Mouse (Mus musculus): ENCODE results near the gene Fdxacb1. TPM values are rescaled to one million over a fixed set of nuclear protein-coding genes. Genes with fewer than 3 reads are reported as not detected.
A peak's percentile ranks its signal among the peaks of the same experiment; 100 is the strongest.

Gene Fdxacb1
- polyA plus RNA-seq, 1 experiment from 2014 or later, result 10.9 TPM

DNA sequence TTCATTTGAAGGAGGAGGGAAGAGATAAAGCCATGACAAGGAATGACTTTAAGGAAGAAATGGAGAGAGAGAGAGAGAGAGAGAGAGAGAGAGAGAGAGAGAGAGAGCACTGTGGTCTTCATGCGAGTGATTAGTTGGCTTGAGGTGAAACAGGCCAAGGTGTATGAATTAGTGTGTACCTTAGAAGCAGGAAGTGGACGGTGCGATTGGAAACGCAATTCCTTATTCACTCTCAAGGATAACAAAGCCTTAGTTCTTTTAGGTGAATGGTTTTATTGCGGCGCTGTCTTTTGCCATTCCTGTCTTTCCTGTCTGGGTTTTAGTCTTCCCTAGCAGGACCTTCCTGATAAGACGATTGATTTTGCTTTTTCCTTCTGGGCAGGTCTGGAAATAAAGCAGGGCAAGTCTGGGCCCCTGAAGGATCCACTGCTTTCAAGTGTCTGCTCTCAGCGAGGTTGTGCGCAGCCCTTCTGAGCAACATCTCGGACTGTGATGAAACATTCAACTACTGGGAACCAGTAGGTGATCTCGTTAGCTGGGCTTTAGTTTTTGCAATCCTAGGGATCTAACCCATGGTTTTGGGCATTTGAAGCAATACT is 8.2 kb downstream of the Fdxacb1 start:
- H3K36me3 ChIP-seq (ENCODE audit: poor library complexity, severe bottlenecking), result peaks cover 36% of the 10 kb centered on the region
- H3K9ac ChIP-seq, result peak overlapping the region; percentile 92
- no peak for ATAC-seq
- 72% methylated on average over 11 of the region's 11 CpGs for WGBS
- H3K27ac ChIP-seq, result no peak overlapping the region
- H3K4me2 ChIP-seq, result peak overlapping the region; percentile 86
- H3K4me3 ChIP-seq, result peak overlapping the region; percentile 97
- no peaks in the 10 kb centered on the region for H3K27me3 ChIP-seq
- H3K9me3 ChIP-seq (replicated peaks), result no peaks in the 10 kb centered on the region
- H3K4me1 ChIP-seq, result peaks cover 24% of the 10 kb centered on the region

DNA sequence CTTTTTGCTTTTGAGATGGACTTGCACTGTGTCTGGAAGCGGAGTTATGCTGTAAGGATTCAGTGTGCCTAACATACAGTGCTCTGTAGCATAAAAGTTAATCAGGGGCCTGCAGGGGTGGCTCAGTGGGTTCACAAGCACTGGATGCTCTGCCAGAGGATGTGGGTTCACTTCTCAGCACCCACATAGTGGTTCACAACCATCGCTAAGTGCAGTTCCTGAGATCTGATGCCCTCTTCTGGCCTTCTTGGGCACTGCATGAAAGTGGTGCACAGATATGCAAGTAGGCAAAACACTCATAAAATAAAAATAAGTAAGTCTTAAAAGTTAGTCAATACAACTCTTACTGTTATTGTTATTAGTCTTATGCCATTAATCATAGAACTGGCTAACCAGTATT is 14.1 kb downstream of the Fdxacb1 start:
- ATAC-seq, result no peak
- no peak overlapping the region for H3K4me2 ChIP-seq
- no peak overlapping the region for H3K4me3 ChIP-seq
- H3K27me3 ChIP-seq, result no peaks in the 10 kb centered on the region
- 73% methylated on average over 2 of the region's 2 CpGs for WGBS
- H3K9ac ChIP-seq, result no peak overlapping the region
- H3K4me1 ChIP-seq, result no peaks in the 10 kb centered on the region
- no peaks in the 10 kb centered on the region for H3K9me3 ChIP-seq (replicated peaks)
- H3K27ac ChIP-seq, result no peak overlapping the region
- H3K36me3 ChIP-seq (ENCODE audit: poor library complexity, severe bottlenecking), result peaks cover 84% of the 10 kb centered on the region

DNA sequence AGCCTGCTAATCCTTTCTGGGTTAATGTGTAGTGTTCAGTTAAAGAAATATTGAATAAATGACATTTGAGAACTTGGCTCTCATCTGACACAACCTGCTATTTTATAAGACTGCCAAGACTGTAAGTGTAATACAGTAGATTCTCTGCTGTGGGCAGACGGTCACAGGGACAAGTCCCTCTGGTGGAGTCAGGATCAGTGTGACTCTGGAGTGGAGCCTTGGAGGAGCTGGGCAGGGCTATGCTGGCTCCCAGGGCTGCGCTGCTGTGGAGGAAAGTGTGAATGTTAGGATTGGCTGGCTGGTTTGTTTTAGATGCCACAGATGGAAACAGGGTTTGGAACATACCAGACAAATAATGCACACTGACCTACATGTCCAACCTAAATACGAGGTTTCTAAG is 27.2 kb downstream of the Fdxacb1 start:
- peaks cover 62% of the 10 kb centered on the region for H3K36me3 ChIP-seq (ENCODE audit: poor library complexity, severe bottlenecking)
- no peak overlapping the region for H3K27ac ChIP-seq
- no peak for ATAC-seq
- H3K27me3 ChIP-seq, result no peaks in the 10 kb centered on the region
- H3K9me3 ChIP-seq (replicated peaks), result no peaks in the 10 kb centered on the region
- WGBS, result 93% methylated on average over 3 of the region's 3 CpGs
- H3K4me1 ChIP-seq, result no peaks in the 10 kb centered on the region
- H3K4me3 ChIP-seq, result no peak overlapping the region
- H3K4me2 ChIP-seq, result no peak overlapping the region
- no peak overlapping the region for H3K9ac ChIP-seq

DNA sequence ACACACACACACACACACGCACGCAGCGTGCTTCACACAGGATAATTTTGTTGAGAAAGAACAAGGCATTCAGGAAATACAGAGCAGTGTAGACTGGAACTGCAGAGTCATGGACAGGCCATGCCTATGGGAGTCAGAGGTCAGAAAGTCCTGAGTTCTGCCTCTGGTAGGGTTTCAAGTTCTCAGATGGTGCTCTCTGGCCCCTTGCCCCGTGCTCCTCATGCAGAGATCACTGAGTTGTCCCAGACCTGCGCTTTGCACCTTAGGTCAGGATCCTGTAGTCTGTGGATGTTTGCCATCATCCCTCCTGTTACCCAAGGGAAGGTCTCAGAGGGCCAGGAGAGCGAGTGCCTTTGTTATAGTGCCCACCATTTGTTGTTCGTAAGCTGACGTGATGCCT is 28.7 kb downstream of the Fdxacb1 start:
- no peak for ATAC-seq
- H3K9ac ChIP-seq, result no peak overlapping the region
- no peak overlapping the region for H3K4me3 ChIP-seq
- H3K4me2 ChIP-seq, result no peak overlapping the region
- 91% methylated on average over 8 of the region's 8 CpGs for WGBS
- H3K27me3 ChIP-seq, result no peaks in the 10 kb centered on the region
- no peaks in the 10 kb centered on the region for H3K4me1 ChIP-seq
- H3K9me3 ChIP-seq (replicated peaks), result no peaks in the 10 kb centered on the region
- peaks cover 63% of the 10 kb centered on the region for H3K36me3 ChIP-seq (ENCODE audit: poor library complexity, severe bottlenecking)
- no peak overlapping the region for H3K27ac ChIP-seq

DNA sequence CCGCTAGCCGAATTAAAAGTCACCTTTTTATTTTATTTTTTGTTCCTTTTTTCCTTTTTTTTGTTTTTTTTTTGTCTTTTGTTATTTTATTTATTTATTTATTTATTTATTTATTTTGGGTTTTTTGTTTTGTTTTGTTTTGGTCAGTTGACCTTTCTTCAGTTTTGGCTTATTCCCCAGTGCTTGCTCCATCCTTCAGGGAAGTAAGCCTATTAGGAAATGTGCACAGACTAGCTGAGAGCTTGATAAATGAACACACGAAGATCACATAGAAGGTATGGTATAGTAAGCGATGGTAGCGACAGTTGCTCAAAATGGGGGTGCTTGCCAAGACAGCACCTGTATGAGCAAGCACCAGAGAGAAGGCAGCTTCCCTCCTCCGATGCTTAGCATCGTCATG is 29.6 kb downstream of the Fdxacb1 start:
- Histone ChIP-seq H3K4me2 (no peak overlapping the region), H3K4me3 (no peak overlapping the region), H3K27me3 (no peaks in the 10 kb centered on the region), H3K4me1 (no peaks in the 10 kb centered on the region), H3K9ac (no peak overlapping the region), H3K36me3 (ENCODE audit: poor library complexity, severe bottlenecking) (peaks cover 62% of the 10 kb centered on the region), H3K27ac (no peak overlapping the region), H3K9me3 (replicated peaks) (no peaks in the 10 kb centered on the region)
- WGBS, result 96% methylated on average over 7 of the region's 7 CpGs
- no peak for ATAC-seq

DNA sequence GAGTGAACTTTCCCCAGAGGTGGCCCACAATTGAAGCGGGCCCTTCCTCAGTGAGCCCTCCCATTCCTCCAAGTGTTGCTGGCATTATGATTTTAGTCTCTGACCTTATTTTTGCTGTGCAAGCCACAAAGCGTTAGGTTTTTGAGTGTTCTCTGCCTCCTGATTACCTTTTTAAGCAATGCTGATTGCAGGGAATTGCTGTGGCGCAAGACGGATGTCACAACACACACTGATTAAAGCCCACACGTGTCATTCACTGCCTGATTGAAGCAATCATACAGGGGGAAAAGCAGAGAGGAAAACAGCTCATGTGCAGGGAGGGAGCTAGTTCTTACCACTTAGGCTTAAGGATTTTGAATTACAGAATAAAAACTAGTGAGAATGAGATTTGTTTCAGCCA is 30.3 kb downstream of the Fdxacb1 start:
- no peaks in the 10 kb centered on the region for H3K4me1 ChIP-seq
- no peaks in the 10 kb centered on the region for H3K9me3 ChIP-seq (replicated peaks)
- peaks cover 66% of the 10 kb centered on the region for H3K36me3 ChIP-seq (ENCODE audit: poor library complexity, severe bottlenecking)
- H3K9ac ChIP-seq, result no peak overlapping the region
- no peak overlapping the region for H3K4me2 ChIP-seq
- H3K4me3 ChIP-seq, result no peak overlapping the region
- WGBS, result 73% methylated on average over 5 of the region's 5 CpGs
- H3K27me3 ChIP-seq, result no peaks in the 10 kb centered on the region
- no peak for ATAC-seq
- H3K27ac ChIP-seq, result no peak overlapping the region

DNA sequence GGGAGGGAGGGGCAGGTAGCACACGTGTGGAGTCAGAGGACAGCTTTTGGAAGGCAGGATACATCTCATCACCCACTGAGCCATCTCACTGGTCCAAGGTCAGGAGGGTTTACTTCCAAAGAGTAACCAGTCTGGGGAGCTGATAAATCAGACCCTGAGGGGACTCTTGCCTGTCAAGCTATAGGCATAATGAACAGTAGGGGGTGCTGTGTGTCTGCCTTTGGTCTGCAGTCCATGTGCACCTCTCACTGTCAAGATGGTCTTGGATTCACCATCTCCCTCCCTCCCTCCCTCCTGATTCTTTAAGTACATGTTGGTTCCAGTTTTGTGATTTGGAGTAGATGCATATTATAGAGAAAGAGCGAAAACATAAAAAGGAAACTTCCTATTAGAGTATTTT is 32.9 kb downstream of the Fdxacb1 start:
- Histone ChIP-seq H3K4me3 (no peak overlapping the region), H3K4me2 (no peak overlapping the region), H3K4me1 (no peaks in the 10 kb centered on the region), H3K36me3 (ENCODE audit: poor library complexity, severe bottlenecking) (peaks cover 71% of the 10 kb centered on the region), H3K27me3 (no peaks in the 10 kb centered on the region), H3K27ac (no peak overlapping the region), H3K9ac (no peak overlapping the region), H3K9me3 (replicated peaks) (no peaks in the 10 kb centered on the region)
- 73% methylated on average over 2 of the region's 2 CpGs for WGBS
- peak; percentile 51; the same call in 1 of the 2 replicates for ATAC-seq

DNA sequence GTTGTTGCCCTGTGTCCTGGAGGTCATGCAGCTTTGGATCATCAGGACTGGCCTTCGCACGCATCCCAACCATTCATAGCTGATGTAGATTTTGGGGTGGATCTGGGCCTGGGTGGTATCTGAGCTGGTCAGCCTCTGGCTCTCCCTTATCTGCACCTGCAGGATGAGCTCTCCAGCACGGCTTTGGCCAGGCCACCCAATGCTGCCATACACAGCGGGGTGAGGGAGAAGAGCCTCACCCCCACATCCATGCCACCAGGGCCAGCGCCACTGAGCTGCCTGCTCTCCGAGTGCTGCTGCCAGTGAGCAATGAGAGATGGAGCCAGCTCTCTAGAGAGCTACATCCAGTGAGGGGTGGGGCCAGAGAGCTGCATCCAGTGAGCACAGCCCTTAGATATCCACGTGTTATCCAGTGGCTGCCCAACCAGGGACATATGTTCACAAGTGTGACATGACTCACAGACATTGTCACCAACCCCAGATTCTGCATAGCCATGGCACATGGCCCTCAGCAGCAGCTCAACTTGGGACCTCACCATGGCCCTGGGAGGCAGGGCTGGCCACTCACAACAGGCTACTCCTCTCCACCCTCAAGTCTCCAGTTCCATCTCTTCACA is 35.1 kb downstream of the Fdxacb1 start:
- Histone ChIP-seq H3K27ac (no peak overlapping the region), H3K9ac (no peak overlapping the region), H3K4me3 (no peak overlapping the region), H3K4me2 (no peak overlapping the region), H3K4me1 (no peaks in the 10 kb centered on the region), H3K36me3 (ENCODE audit: poor library complexity, severe bottlenecking) (peaks cover 78% of the 10 kb centered on the region), H3K9me3 (replicated peaks) (no peaks in the 10 kb centered on the region), H3K27me3 (no peaks in the 10 kb centered on the region)
- WGBS, result 91% methylated on average over 7 of the region's 7 CpGs
- no peak for ATAC-seq

DNA sequence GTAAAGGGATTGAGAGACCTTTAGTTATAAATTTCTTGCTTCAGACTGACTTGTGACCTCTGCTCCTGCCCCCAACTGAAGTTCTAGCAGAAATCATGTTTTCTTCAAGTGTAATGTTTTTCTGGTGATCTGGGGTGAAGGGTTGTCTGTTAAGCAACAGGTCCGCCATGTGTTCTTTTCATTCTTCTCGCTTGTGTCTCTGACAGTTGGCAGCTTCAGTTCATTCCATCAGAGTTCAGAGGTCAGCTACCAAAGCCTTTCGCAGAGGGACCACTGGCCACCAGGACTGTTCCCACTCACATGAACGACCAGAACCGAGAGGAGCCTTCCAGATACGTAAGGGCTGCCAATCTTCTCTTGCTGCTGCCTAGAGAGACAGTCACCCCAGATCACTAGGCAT is 40.4 kb downstream of the Fdxacb1 start:
- 86% methylated on average over 6 of the region's 6 CpGs for WGBS
- Histone ChIP-seq H3K9me3 (replicated peaks) (no peaks in the 10 kb centered on the region), H3K9ac (no peak overlapping the region), H3K4me3 (no peak overlapping the region), H3K4me1 (no peaks in the 10 kb centered on the region), H3K36me3 (ENCODE audit: poor library complexity, severe bottlenecking) (peaks cover 78% of the 10 kb centered on the region), H3K27me3 (no peaks in the 10 kb centered on the region), H3K4me2 (no peak overlapping the region), H3K27ac (no peak overlapping the region)
- no peak for ATAC-seq

DNA sequence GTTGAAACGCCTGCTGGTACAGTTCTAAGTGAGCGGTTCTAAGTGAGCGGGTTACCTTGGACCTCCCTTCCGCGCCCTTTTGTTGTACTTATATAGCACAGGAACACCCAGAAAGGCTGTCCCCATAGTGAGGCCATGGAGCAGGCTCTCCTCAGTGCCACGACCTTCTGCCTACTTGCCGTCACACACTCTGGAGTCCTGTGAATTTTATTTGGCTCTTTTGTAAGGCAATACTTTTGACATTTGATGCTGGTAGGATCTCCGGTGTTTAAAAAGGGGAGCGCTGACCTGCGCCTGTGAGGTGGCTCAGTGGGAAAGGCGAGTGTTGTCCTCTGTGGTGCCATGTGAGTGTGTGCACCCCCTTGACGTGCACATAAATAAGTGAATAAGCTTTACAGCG is 41.1 kb downstream of the Fdxacb1 start:
- H3K4me1 ChIP-seq, result no peaks in the 10 kb centered on the region
- peaks cover 78% of the 10 kb centered on the region for H3K36me3 ChIP-seq (ENCODE audit: poor library complexity, severe bottlenecking)
- 0 out of 2 replicates have a peak, but pooled peaks cover 2% of the 10 kb centered on the region for H3K9me3 ChIP-seq (replicated peaks)
- no peak overlapping the region for H3K4me3 ChIP-seq
- WGBS, result 91% methylated on average over 13 of the region's 13 CpGs
- H3K4me2 ChIP-seq, result no peak overlapping the region
- H3K9ac ChIP-seq, result no peak overlapping the region
- no peaks in the 10 kb centered on the region for H3K27me3 ChIP-seq
- no peak for ATAC-seq
- no peak overlapping the region for H3K27ac ChIP-seq

DNA sequence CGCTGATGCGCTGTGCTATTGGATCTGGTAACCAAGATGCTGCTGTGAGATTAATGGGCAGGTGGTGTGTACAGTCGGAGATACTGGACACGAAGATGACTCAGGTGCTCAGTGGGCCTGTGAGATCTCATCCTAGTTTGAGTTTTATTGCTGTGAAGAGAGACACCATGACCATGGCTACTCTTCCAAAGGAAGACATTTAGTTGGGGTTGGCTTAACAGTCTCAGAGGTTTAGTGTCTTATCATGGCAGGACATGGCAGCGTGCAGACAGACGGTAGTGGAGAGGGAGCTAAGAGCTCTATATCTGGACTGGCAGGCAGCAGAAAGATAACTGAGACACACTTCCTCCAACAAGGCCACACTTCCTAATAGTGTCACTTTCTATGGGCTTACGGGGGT is 43.2 kb downstream of the Fdxacb1 start:
- H3K9me3 ChIP-seq (replicated peaks), result 0 out of 2 replicates have a peak, but pooled peaks cover 3% of the 10 kb centered on the region
- no peak overlapping the region for H3K4me3 ChIP-seq
- peaks cover 72% of the 10 kb centered on the region for H3K36me3 ChIP-seq (ENCODE audit: poor library complexity, severe bottlenecking)
- H3K9ac ChIP-seq, result no peak overlapping the region
- H3K27ac ChIP-seq, result no peak overlapping the region
- no peak overlapping the region for H3K4me2 ChIP-seq
- whole genome bisulfite sequencing, result 96% methylated on average over 7 of the region's 7 CpGs
- no peaks in the 10 kb centered on the region for H3K4me1 ChIP-seq
- no peaks in the 10 kb centered on the region for H3K27me3 ChIP-seq
- no peak for ATAC-seq

DNA sequence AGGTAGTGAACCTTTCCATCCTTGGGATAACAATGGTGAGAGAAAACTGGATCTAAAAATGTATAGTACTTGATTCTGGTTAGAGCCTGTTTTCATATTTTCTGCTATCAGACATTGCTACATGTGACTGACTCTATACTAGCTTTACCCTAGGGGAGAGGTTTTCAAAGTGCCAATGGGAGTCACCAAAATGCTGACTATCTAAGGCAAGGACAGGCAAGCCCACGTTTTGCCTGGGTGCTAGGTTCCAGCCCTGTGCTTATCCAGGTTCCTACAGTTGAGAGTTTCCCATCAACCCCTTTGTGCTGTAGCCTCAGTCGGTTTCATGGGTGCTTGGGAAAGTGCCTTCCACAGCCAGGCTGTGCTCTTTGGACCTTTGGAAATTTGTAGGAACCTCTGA is 43.7 kb downstream of the Fdxacb1 start:
- WGBS, result 75% methylated on average over 2 of the region's 2 CpGs
- no peak for ATAC-seq
- Histone ChIP-seq H3K4me2 (no peak overlapping the region), H3K27me3 (no peaks in the 10 kb centered on the region), H3K4me1 (no peaks in the 10 kb centered on the region), H3K4me3 (no peak overlapping the region), H3K36me3 (ENCODE audit: poor library complexity, severe bottlenecking) (peaks cover 74% of the 10 kb centered on the region), H3K9ac (no peak overlapping the region), H3K9me3 (replicated peaks) (0 out of 2 replicates have a peak, but pooled peaks cover 3% of the 10 kb centered on the region), H3K27ac (no peak overlapping the region)

DNA sequence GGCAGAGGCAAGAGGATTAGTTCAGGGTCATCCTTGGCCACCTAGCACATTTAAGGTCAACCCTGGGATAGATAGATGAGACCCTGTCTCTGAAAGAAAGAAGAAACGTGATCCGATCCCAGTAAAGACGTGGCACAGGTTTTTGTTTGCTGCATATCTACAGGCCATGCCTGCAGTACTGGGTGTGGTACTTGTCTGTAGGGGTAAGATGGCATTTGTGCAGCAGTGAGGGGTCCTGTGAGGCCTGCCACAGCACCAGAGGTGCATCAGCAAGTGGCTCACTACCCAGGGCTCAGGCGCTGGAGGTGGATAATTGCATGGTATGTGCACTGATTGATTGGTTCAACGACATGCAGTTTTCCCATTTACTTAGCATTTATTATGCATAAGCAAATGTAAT is 45.8 kb downstream of the Fdxacb1 start:
- peaks cover 67% of the 10 kb centered on the region for H3K36me3 ChIP-seq (ENCODE audit: poor library complexity, severe bottlenecking)
- H3K4me3 ChIP-seq, result no peak overlapping the region
- 0 out of 2 replicates have a peak, but pooled peaks cover 3% of the 10 kb centered on the region for H3K9me3 ChIP-seq (replicated peaks)
- H3K27me3 ChIP-seq, result no peaks in the 10 kb centered on the region
- no peak overlapping the region for H3K4me2 ChIP-seq
- WGBS, result 91% methylated on average over 5 of the region's 5 CpGs
- ATAC-seq, result no peak
- H3K4me1 ChIP-seq, result no peaks in the 10 kb centered on the region
- no peak overlapping the region for H3K9ac ChIP-seq
- no peak overlapping the region for H3K27ac ChIP-seq

Measured in forebrain, embryonic 13.5 days (tissue).